Mouse (Mus musculus) liver (tissue): ENCODE data around the gene Necab3.

Experiments
- DNase-seq: peaks from one replicate; pipeline ENCODE4 v3.0.0-alpha.2; 2020; ENCODE audit warnings: mixed read lengths

The Necab3 gene

GRCm38 (mm10) chr2:154571266-154571665 lies 12.6 kb upstream of the Necab3 start:
- no peak for DNase-seq

- DNase-seq = no peak
These were observed 12.0 kb upstream of the Necab3 start for GRCm38 (mm10) chr2:154570666-154571065.

- peak; percentile 99 for DNase-seq
These were observed 11.2 kb upstream of the Necab3 start, which contains the start of gene E2f1 for GRCm38 (mm10) chr2:154569836-154570286. E2f1 (minus strand) TSS chr2:154569892.

- DNase-seq = peak; percentile 87
These were observed 10.5 kb upstream of the Necab3 start for GRCm38 (mm10) chr2:154569071-154569748.

GRCm38 (mm10) chr2:154568329-154569070 lies 9.8 kb upstream of the Necab3 start:
- DNase-seq = peak; percentile 48

GRCm38 (mm10) chr2:154567766-154568165 lies 9.1 kb upstream of the Necab3 start:
- DNase-seq = no peak

GRCm38 (mm10) chr2:154566641-154567040 lies 8.0 kb upstream of the Necab3 start:
- DNase-seq = no peak

- DNase-seq = no peak
These were observed 6.9 kb upstream of the Necab3 start for GRCm38 (mm10) chr2:154565562-154565961.

- no peak for DNase-seq
These were observed 5.0 kb upstream of the Necab3 start for GRCm38 (mm10) chr2:154563612-154564170.

GRCm38 (mm10) chr2:154557184-154557832 lies 1.4 kb downstream of the Necab3 start:
- no peak for DNase-seq

- DNase-seq = no peak
These were observed 3.5 kb downstream of the Necab3 start for GRCm38 (mm10) chr2:154555235-154555634.

- peak; percentile 66 for DNase-seq
These were observed 6.2 kb downstream of the Necab3 start for GRCm38 (mm10) chr2:154552424-154552907.

GRCm38 (mm10) chr2:154551927-154552326 lies 6.8 kb downstream of the Necab3 start:
- DNase-seq = no peak

GRCm38 (mm10) chr2:154551476-154551875 lies 7.2 kb downstream of the Necab3 start, which contains the start of gene Actl10:
Actl10 (plus strand) TSS chr2:154551776.
- DNase-seq = no peak

- DNase-seq = no peak
These were observed 7.8 kb downstream of the Necab3 start for GRCm38 (mm10) chr2:154550937-154551336.

GRCm38 (mm10) chr2:154549886-154550189 lies 8.9 kb downstream of the Necab3 start:
- no peak for DNase-seq

- peak; percentile 80 for DNase-seq
These were observed 9.4 kb downstream of the Necab3 start for GRCm38 (mm10) chr2:154549127-154549885.

- peak; percentile 45 for DNase-seq
These were observed 10.0 kb downstream of the Necab3 start for GRCm38 (mm10) chr2:154548688-154549087.

GRCm38 (mm10) chr2:154546711-154547110 lies 12.0 kb downstream of the Necab3 start, which contains the start of gene 1700003F12Rik:
1700003F12Rik (plus strand) TSS chr2:154547085.
- no peak for DNase-seq

GRCm38 (mm10) chr2:154543567-154544347 lies 14.9 kb downstream of the Necab3 start:
- DNase-seq = no peak

- DNase-seq = no peak
These were observed 17.1 kb downstream of the Necab3 start for GRCm38 (mm10) chr2:154541630-154542029.
